Mouse (Mus musculus): ENCODE results near the gene Dct. TPM values are rescaled to one million over a fixed set of nuclear protein-coding genes. Genes with fewer than 3 reads are reported as not detected.
A peak's percentile ranks its signal among the peaks of the same experiment; 100 is the strongest.

Gene Dct
- polyA plus RNA-seq, 1 experiment, result not detected

- no peak overlapping the region for H3K27ac ChIP-seq (ENCODE audit: insufficient read depth, low read depth, low read length)
- H3K4me1 ChIP-seq (ENCODE audit: control insufficient read depth, insufficient read depth, low read length), result peaks cover 3% of the 10 kb centered on the region
- peak overlapping the region; percentile 18; the same call in 1 of the 2 replicates for H3K4me3 ChIP-seq (ENCODE audit: insufficient read depth, low read length)
- no peak for TF ChIP-seq POLR2A (IDR thresholded peaks at IDR 0.05; ENCODE audit: borderline replicate concordance, low read depth, low read length)
- no peak for TF ChIP-seq CTCF (IDR thresholded peaks at IDR 0.05; ENCODE audit: low read depth, low read length)
Observed at GRCm38 (mm10) chr14:118049648-118050238, 2.3 kb downstream of the Dct start.

- no peaks in the 10 kb centered on the region for H3K4me1 ChIP-seq (ENCODE audit: control insufficient read depth, insufficient read depth, low read length)
- no peak for TF ChIP-seq CTCF (IDR thresholded peaks at IDR 0.05; ENCODE audit: low read depth, low read length)
- TF ChIP-seq POLR2A (IDR thresholded peaks at IDR 0.05; ENCODE audit: borderline replicate concordance, low read depth, low read length), result no peak
- H3K27ac ChIP-seq (ENCODE audit: insufficient read depth, low read depth, low read length), result no peak overlapping the region
- H3K4me3 ChIP-seq (ENCODE audit: insufficient read depth, low read length), result no peak overlapping the region
Observed at GRCm38 (mm10) chr14:118042963-118043362, 9.1 kb downstream of the Dct start.

- Histone ChIP-seq H3K27ac (ENCODE audit: insufficient read depth, low read depth, low read length) (no peak overlapping the region), H3K4me3 (ENCODE audit: insufficient read depth, low read length) (no peak overlapping the region), H3K4me1 (ENCODE audit: control insufficient read depth, insufficient read depth, low read length) (no peaks in the 10 kb centered on the region)
- TF ChIP-seq POLR2A (IDR thresholded peaks at IDR 0.05; ENCODE audit: borderline replicate concordance, low read depth, low read length) (no peak), CTCF (IDR thresholded peaks at IDR 0.05; ENCODE audit: low read depth, low read length) (no peak)
Observed at GRCm38 (mm10) chr14:118042066-118042762, 9.8 kb downstream of the Dct start.

- Histone ChIP-seq H3K4me1 (ENCODE audit: control insufficient read depth, insufficient read depth, low read length) (no peaks in the 10 kb centered on the region), H3K27ac (ENCODE audit: insufficient read depth, low read depth, low read length) (no peak overlapping the region), H3K4me3 (ENCODE audit: insufficient read depth, low read length) (no peak overlapping the region)
- TF ChIP-seq CTCF (IDR thresholded peaks at IDR 0.05; ENCODE audit: low read depth, low read length) (no peak), POLR2A (IDR thresholded peaks at IDR 0.05; ENCODE audit: borderline replicate concordance, low read depth, low read length) (no peak)
Observed at GRCm38 (mm10) chr14:118040550-118041250, 11.3 kb downstream of the Dct start.

- no peak for TF ChIP-seq CTCF (IDR thresholded peaks at IDR 0.05; ENCODE audit: low read depth, low read length)
- no peak for TF ChIP-seq POLR2A (IDR thresholded peaks at IDR 0.05; ENCODE audit: borderline replicate concordance, low read depth, low read length)
- Histone ChIP-seq H3K4me3 (ENCODE audit: insufficient read depth, low read length) (no peak overlapping the region), H3K4me1 (ENCODE audit: control insufficient read depth, insufficient read depth, low read length) (no peaks in the 10 kb centered on the region), H3K27ac (ENCODE audit: insufficient read depth, low read depth, low read length) (no peak overlapping the region)
Observed at GRCm38 (mm10) chr14:118039074-118039473, 13.0 kb downstream of the Dct start.

- no peak for TF ChIP-seq POLR2A (IDR thresholded peaks at IDR 0.05; ENCODE audit: borderline replicate concordance, low read depth, low read length)
- no peak for TF ChIP-seq CTCF (IDR thresholded peaks at IDR 0.05; ENCODE audit: low read depth, low read length)
- H3K4me3 ChIP-seq (ENCODE audit: insufficient read depth, low read length), result no peak overlapping the region
- H3K27ac ChIP-seq (ENCODE audit: insufficient read depth, low read depth, low read length), result no peak overlapping the region
- no peaks in the 10 kb centered on the region for H3K4me1 ChIP-seq (ENCODE audit: control insufficient read depth, insufficient read depth, low read length)
Observed at GRCm38 (mm10) chr14:118027564-118027963, 24.5 kb downstream of the Dct start.

- TF ChIP-seq CTCF (IDR thresholded peaks at IDR 0.05; ENCODE audit: low read depth, low read length) (no peak), POLR2A (IDR thresholded peaks at IDR 0.05; ENCODE audit: borderline replicate concordance, low read depth, low read length) (no peak)
- H3K4me3 ChIP-seq (ENCODE audit: insufficient read depth, low read length), result no peak overlapping the region
- H3K4me1 ChIP-seq (ENCODE audit: control insufficient read depth, insufficient read depth, low read length), result no peaks in the 10 kb centered on the region
- no peak overlapping the region for H3K27ac ChIP-seq (ENCODE audit: insufficient read depth, low read depth, low read length)
Observed at GRCm38 (mm10) chr14:118021867-118022543, 30.0 kb downstream of the Dct start.

GRCm38 (mm10) chr14:118019314-118019713 lies 32.7 kb downstream of the Dct start:
- Histone ChIP-seq H3K27ac (ENCODE audit: insufficient read depth, low read depth, low read length) (no peak overlapping the region), H3K4me3 (ENCODE audit: insufficient read depth, low read length) (no peak overlapping the region), H3K4me1 (ENCODE audit: control insufficient read depth, insufficient read depth, low read length) (no peaks in the 10 kb centered on the region)
- no peak for TF ChIP-seq CTCF (IDR thresholded peaks at IDR 0.05; ENCODE audit: low read depth, low read length)
- TF ChIP-seq POLR2A (IDR thresholded peaks at IDR 0.05; ENCODE audit: borderline replicate concordance, low read depth, low read length), result no peak

GRCm38 (mm10) chr14:118013237-118013636 lies 38.8 kb downstream of the Dct start:
- Histone ChIP-seq H3K27ac (ENCODE audit: insufficient read depth, low read depth, low read length) (no peak overlapping the region), H3K4me1 (ENCODE audit: control insufficient read depth, insufficient read depth, low read length) (no peaks in the 10 kb centered on the region), H3K4me3 (ENCODE audit: insufficient read depth, low read length) (no peak overlapping the region)
- no peak for TF ChIP-seq CTCF (IDR thresholded peaks at IDR 0.05; ENCODE audit: low read depth, low read length)
- no peak for TF ChIP-seq POLR2A (IDR thresholded peaks at IDR 0.05; ENCODE audit: borderline replicate concordance, low read depth, low read length)

Measured in bone marrow macrophage, adult 2 months (primary cell).